Mouse (Mus musculus) heart, adult 9 months (tissue): ENCODE data around the gene Btg4.
A peak's percentile ranks its signal among the peaks of the same experiment; 100 is the strongest.

ENCODE experiments used
- DNase-seq, 2 experiments: peaks; one replicate each; pipeline ENCODE4 v3.0.0; 2022; ENCODE audit warnings: low spot score in 2 of 2

The Btg4 gene

GRCm38 (mm10) chr9:51060601-51061000 is at the start of gene Btg4:
Btg4 (plus strand) TSS chr9:51060901.
- no peak for DNase-seq

DNA sequence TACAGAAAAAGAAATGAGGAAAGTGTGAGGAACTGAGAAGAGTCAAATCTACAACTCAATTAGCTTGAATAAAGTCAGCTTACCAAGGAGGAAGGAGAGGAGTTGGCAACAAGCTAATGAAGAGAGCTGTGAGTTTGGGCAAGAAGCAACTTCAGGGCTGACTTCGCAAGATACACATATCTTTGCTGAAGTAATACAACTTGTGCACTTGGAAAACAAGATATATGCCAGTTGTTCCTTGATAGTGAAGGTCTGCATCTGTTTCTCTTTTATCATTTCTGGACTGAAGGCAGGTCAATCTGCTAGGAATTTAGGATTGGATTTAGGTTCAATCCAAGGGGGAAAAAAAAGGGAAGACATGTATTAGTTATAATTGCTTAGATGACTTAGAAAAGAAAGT is 47.1 kb upstream of the Btg4 start:
- DNase-seq, result no peak

GRCm38 (mm10) chr9:51015732-51016131 is 45.0 kb upstream of the Btg4 start:
- DNase-seq, result no peak

DNA sequence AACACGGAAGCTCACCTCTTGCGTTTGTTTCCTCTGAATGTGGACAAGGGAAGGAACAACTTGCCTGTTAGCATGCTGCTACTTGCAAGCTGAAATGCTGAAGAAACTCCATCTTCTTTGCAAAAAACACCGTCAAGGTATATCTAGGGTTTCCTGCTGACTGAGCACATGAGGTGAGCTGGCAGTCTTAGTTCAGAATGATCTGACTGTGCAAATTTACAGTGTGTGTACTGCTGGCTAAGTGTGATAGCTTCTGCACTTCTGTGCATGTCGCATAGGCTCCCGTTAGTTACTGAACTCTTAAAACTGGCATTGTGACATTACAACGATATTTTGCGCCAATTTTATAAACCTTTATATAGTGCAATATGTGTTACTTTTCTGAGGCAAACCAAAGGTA is 41.0 kb upstream of the Btg4 start:
- no peak for DNase-seq

DNA sequence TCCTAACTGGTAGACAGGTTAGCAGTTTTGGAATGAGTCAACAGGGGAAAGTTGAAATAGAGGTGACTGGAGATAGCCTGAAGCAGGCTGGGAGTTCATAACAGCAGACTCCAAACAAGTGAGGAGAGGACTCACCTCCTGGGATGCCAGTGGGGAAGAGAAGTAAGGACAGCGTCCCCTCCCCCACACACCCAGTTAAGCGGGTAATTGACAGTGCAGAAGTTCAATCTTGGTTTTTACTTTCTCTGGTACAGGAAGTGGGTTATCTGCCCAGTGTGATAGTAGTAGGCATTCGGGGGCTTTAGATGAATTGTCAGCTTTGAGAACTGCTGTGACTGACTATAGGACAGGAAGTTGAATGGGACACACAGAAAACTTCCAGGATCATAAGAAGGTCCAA is 40.4 kb upstream of the Btg4 start:
- DNase-seq, result no peak

- no peak for DNase-seq
Observed at GRCm38 (mm10) chr9:51021123-51021795, 39.4 kb upstream of the Btg4 start.

DNA sequence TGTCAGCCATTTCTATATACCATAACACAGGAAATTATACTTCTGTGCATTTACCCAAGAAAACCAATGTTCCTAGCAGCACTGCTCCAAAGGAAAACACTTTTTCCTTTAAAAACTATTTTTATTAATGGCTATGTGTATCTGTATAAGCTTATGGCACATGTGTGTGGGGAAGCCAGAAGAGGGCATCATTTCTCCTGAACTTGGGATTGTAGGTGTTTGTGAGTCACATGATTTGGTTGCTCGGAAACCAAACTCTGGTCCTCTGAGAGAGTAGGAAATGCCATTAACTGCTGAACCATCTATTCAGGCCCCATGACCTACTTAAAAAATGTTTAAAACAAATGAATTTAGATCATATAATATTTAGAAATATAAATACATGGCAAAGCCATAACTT is 33.7 kb upstream of the Btg4 start:
- no peak for DNase-seq

DNA sequence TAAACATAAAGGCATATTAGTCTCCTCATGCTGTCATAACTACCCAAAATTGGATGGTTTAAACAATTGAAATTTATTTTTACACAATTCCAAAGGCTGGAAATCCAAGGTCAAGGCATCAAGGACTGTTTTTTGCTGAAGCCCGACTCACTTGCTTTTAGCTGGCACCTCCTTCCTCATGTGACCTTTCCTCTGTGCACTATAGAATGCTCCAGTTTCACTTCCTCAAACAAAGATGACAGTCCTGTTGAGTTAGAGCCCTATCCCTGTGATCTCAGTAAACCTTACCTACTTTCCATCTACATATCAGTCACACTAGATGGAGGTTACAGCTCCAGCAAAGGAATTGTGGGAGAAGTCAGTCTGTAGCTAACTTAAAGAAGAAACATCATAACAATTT is 30.6 kb upstream of the Btg4 start:
- DNase-seq, result peak in 1 of 2 experiments; percentile 19

GRCm38 (mm10) chr9:51031603-51032002 is 29.1 kb upstream of the Btg4 start:
- DNase-seq, result no peak

DNA sequence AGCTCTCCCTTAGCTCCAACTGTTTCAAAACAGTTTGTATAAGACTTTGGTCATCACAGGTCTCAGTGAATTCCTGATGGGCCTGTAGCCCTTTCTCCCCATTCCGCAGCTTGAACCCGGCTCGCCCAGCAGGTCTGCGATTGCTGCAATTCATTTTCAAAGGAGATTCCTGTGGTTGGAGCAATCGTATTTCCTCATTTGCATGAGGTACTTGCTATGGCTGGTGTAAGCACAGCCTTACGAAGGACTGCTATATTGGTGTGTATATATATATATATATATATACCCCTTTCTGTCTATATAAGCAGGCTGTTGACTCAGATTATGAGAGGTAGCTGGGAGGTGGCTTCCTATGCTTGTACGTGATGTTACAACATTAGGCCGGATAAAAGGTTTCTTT is 28.4 kb upstream of the Btg4 start:
- DNase-seq, result no peak

GRCm38 (mm10) chr9:51032785-51033529 is 27.7 kb upstream of the Btg4 start:
- DNase-seq, result no peak

GRCm38 (mm10) chr9:51041491-51041980 is 19.2 kb upstream of the Btg4 start:
- no peak for DNase-seq

GRCm38 (mm10) chr9:51042136-51042535 is 18.6 kb upstream of the Btg4 start:
- no peak for DNase-seq

DNA sequence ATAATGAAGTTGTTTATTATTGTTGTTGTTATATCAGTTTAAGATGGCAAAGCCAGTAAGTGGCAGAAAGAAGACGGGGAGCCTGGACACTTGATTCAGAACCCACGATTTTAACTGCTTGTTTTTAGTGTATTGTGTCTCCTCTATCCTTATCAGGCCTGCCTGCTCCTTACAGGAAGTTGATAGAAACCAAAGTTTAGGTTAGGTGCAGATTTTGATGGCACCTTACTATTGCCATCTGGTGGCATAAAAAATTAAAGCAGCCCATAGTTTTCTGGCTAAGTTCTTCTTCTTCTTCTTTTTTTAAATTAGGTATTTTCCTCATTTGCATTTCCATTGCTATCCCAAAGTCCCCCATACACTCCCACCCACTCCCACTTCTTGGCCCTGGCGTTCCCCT is 8.5 kb upstream of the Btg4 start:
- DNase-seq, result no peak

DNA sequence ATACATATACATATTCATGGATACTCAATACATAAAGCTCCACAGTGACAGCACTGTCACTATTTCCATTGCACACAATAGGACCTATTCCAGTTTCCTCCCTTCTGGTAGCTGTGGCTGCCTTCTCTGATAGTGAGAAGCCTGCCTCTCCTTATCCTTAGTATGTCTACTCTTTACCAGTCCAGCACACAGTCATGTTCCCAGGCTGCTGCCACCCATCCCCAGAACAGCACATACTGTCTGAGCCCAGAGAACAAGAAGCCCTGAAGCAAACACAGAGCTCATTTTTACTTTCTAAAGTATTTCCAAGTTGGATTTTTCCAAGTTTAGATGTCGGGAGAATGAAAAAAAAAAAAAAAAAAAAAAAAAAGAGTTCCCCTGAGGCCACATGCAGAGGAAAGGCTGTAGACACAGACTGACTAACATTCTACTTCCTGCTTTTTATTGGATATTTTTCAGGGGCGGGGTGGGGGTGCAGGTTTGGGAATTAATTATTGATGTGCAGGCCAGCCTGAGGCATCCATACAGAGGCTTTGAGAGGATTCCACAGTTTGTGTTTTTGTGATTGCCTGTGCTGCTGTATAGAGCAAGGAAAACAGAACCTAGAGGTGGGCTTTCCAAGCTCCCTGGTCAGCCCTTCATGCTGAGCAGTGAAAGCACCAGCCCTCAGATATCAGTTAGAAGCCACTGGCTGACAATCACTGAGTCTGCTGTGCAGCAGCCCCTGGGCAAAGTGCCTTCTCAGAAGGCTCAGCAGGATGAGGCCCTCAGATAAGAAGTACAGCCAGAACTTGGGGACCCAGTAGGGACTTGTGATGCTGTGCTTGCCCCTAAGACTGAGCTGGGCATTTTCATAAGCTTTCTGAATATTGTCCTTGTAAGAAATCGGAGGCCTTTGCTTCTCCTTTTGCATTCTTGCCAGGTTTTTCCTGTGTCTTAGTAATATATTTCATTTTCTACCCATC is 4.1 kb upstream of the Btg4 start:
- peak; percentile 36 to 43 for DNase-seq

- peak in 1 of 2 experiments; percentile 13 for DNase-seq
Observed at GRCm38 (mm10) chr9:51058951-51059521, 1.7 kb upstream of the Btg4 start.

- DNase-seq, result no peak
Observed at GRCm38 (mm10) chr9:51068202-51068601, 7.5 kb downstream of the Btg4 start.

DNA sequence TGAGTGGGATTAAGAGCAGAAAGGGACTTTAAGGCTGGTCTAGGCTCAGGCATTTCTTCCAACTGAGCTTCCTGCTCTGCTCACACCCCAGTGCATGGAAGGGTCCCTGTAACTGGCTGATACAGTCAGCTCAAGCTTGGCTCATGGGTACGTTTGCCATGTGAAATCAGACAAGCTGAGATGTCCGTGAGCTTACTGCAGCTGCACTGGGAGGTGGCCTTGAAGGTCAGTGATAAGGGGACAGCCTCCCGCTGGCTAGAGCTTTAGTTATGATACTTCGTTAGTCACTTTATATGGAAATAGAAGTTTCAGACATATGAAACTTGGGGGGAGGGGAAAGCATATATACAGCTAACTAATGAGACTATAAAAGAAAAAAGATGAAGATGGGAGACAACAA is 10.1 kb downstream of the Btg4 start:
- no peak for DNase-seq

GRCm38 (mm10) chr9:51075780-51076179 is 15.1 kb downstream of the Btg4 start:
- peak; percentile 46 to 49 for DNase-seq

GRCm38 (mm10) chr9:51076300-51076978 is 15.7 kb downstream of the Btg4 start:
- DNase-seq, result peak; percentile 12 to 51

DNA sequence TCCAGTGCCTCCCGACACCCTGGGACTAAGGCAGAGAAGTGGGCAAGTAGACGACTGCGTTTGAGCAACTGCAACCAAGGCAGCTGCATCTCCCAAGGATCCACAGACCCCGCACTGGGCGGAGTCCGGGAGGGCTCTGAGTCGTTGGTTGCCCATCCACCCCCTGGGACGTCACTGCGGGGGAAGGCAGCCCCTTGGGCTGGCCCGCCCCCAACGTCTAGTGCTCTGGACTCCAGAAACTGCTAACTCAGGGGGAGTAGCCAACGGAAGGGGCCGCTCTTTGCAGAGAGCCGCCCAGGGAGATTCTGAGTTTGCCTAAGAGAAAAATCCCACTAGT is 16.2 kb downstream of the Btg4 start, which contains the start of gene Layn:
Layn (minus strand) TSS at position 116 of the 337 bp plus-strand sequence.
- DNase-seq, result peak; percentile 92
